Mouse (Mus musculus) embryonic facial prominence, embryonic 15.5 days (tissue): Measurements from ENCODE around the gene Timm10. TPM values are rescaled to one million over a fixed set of nuclear protein-coding genes. Genes with fewer than 3 reads are reported as not detected.

ENCODE experiments used
- ATAC-seq: fragments of 200-750 bp; cut with Nextera tagmentation; 2 replicates; pipeline ENCODE4 v1.8.0; 2017; ENCODE audit warnings: low read depth, moderate TSS enrichment; ENCODE audit not compliant: insufficient number of reproducible peaks, low FRiP score, low TSS enrichment
- H3K27ac ChIP-seq: fragments of 300-500 bp; sonication (generic); replicated peaks from 2 replicates; pipeline ENCODE4 v1.5.1; 2015; ENCODE audit warnings: mild to moderate bottlenecking, inconsistent platforms
- H3K27me3 ChIP-seq: fragments of 300-500 bp; sonication (generic); 2 replicates; pipeline ENCODE4 v1.6.1; 2015; ENCODE audit warnings: inconsistent platforms
- H3K36me3 ChIP-seq: fragments of 300-500 bp; sonication (generic); 2 replicates; pipeline ENCODE4 v1.6.1; 2015; ENCODE audit warnings: mild to moderate bottlenecking, inconsistent platforms
- H3K4me1 ChIP-seq: fragments of 300-500 bp; sonication (generic); 2 replicates; pipeline ENCODE4 v1.6.1; 2015; ENCODE audit warnings: inconsistent platforms
- H3K4me2 ChIP-seq: fragments of 300-500 bp; sonication (generic); replicated peaks from 2 replicates; pipeline ENCODE4 v1.6.1; 2015; ENCODE audit warnings: mild to moderate bottlenecking, inconsistent platforms
- H3K4me3 ChIP-seq: fragments of 300-500 bp; sonication (generic); replicated peaks from 2 replicates; pipeline ENCODE4 v1.5.1; 2015; ENCODE audit warnings: mild to moderate bottlenecking, inconsistent platforms
- H3K9ac ChIP-seq: fragments of 300-500 bp; sonication (generic); 2 replicates; pipeline ENCODE4 v1.6.1; 2015; ENCODE audit warnings: inconsistent platforms
- H3K9me3 ChIP-seq: fragments of 300-500 bp; sonication (generic); replicated peaks from 2 replicates; pipeline ENCODE4 v1.6.1; 2016; ENCODE audit warnings: inconsistent platforms
- WGBS: fragments of 180-500 bp; shearing (Covaris S2); methylation state at CpG from one replicate; pipeline ENCODE4 v1.1.7; 2015; 5-methylcytosine and 5-hydroxymethylcytosine counted together
- polyA plus RNA-seq: library from polyadenylated mRNA; unstranded; fragments of >200 nt; fragmentation: Nextera tagmentation; extraction: Ambion mirVana; gene quantifications from 2 replicates; pipeline ENCODE4 v1.2.1, GENCODE M21; 2015

The Timm10 gene
- polyA plus RNA-seq, 1 experiment from 2014 or later, result 45.7 TPM

- no peaks in the 10 kb centered on the region for H3K9me3 ChIP-seq
- H3K4me3 ChIP-seq, result no peak overlapping the region
- H3K4me2 ChIP-seq, result no peak overlapping the region
- no peak overlapping the region for H3K27ac ChIP-seq
- H3K27me3 ChIP-seq, result peaks cover 22% of the 10 kb centered on the region
- WGBS, result 77% methylated on average over 3 of the region's 3 CpGs
- peaks cover 14% of the 10 kb centered on the region for H3K4me1 ChIP-seq
- peaks cover 37% of the 10 kb centered on the region for H3K36me3 ChIP-seq
- H3K9ac ChIP-seq, result no peak overlapping the region
- ATAC-seq, result no peak
Observed at GRCm38 (mm10) chr2:84862231-84862630, 35.4 kb downstream of the Timm10 start.

- Histone ChIP-seq H3K27ac (no peak overlapping the region), H3K4me1 (peaks cover 14% of the 10 kb centered on the region), H3K4me2 (peak overlapping the region; percentile 78), H3K9me3 (no peaks in the 10 kb centered on the region), H3K4me3 (peak overlapping the region; percentile 40), H3K27me3 (peaks cover 58% of the 10 kb centered on the region), H3K9ac (0 out of 2 replicates have a peak overlapping the region, but pooled peaks have one; percentile 6), H3K36me3 (peaks cover 16% of the 10 kb centered on the region)
- ATAC-seq, result peak; percentile 55; the same call in 1 of the 2 replicates
- under 1% methylated on average over 46 of the region's 47 CpGs for WGBS
Observed at GRCm38 (mm10) chr2:84865616-84866571, 39.1 kb downstream of the Timm10 start.

- Histone ChIP-seq H3K27ac (no peak overlapping the region), H3K27me3 (peaks cover 84% of the 10 kb centered on the region), H3K36me3 (no peaks in the 10 kb centered on the region), H3K9ac (no peak overlapping the region), H3K4me1 (peaks cover 25% of the 10 kb centered on the region), H3K9me3 (no peaks in the 10 kb centered on the region), H3K4me2 (no peak overlapping the region), H3K4me3 (no peak overlapping the region)
- 9% methylated on average over 5 of the region's 5 CpGs for WGBS
- ATAC-seq, result no peak
Observed at GRCm38 (mm10) chr2:84868521-84868943, 41.7 kb downstream of the Timm10 start.

GRCm38 (mm10) chr2:84868977-84869376 is 42.2 kb downstream of the Timm10 start:
- Histone ChIP-seq H3K36me3 (no peaks in the 10 kb centered on the region), H3K4me3 (no peak overlapping the region), H3K4me2 (no peak overlapping the region), H3K27ac (no peak overlapping the region), H3K9ac (no peak overlapping the region), H3K27me3 (peaks cover 89% of the 10 kb centered on the region), H3K4me1 (peaks cover 25% of the 10 kb centered on the region), H3K9me3 (no peaks in the 10 kb centered on the region)
- WGBS, result 75% methylated on average over 2 of the region's 2 CpGs
- no peak for ATAC-seq

- no peak for ATAC-seq
- no peaks in the 10 kb centered on the region for H3K9me3 ChIP-seq
Observed at GRCm38 (mm10) chr2:84870623-84871160, 43.9 kb downstream of the Timm10 start.

GRCm38 (mm10) chr2:84872105-84872716 is 45.4 kb downstream of the Timm10 start:
- peak; percentile 27; the same call in 1 of the 2 replicates for ATAC-seq
- Histone ChIP-seq H3K27ac (no peak overlapping the region), H3K4me3 (peak overlapping the region; percentile 50), H3K9ac (0 out of 2 replicates have a peak overlapping the region, but pooled peaks have one; percentile 15), H3K4me2 (peak overlapping the region; percentile 96), H3K36me3 (no peaks in the 10 kb centered on the region), H3K27me3 (peaks cover 86% of the 10 kb centered on the region), H3K4me1 (peaks cover 11% of the 10 kb centered on the region), H3K9me3 (no peaks in the 10 kb centered on the region)
- WGBS, result under 1% methylated on average over 78 of the region's 78 CpGs

More at GRCm38 (mm10) chr2:84870623-84871160, 43.9 kb downstream of the Timm10 start:
- H3K4me2 ChIP-seq, result no peak overlapping the region
- H3K4me1 ChIP-seq, result peaks cover 22% of the 10 kb centered on the region
- H3K27me3 ChIP-seq, result peaks cover 99% of the 10 kb centered on the region
- no peaks in the 10 kb centered on the region for H3K36me3 ChIP-seq
- no peak overlapping the region for H3K9ac ChIP-seq
- whole genome bisulfite sequencing, result 69% methylated on average over 4 of the region's 4 CpGs
- no peak overlapping the region for H3K4me3 ChIP-seq
- no peak overlapping the region for H3K27ac ChIP-seq

- H3K9ac ChIP-seq, result no peak overlapping the region
- H3K9me3 ChIP-seq, result no peaks in the 10 kb centered on the region
- WGBS, result 44% methylated on average over 6 of the region's 6 CpGs
- no peak for ATAC-seq
- H3K4me2 ChIP-seq, result no peak overlapping the region
- H3K27me3 ChIP-seq, result peaks cover 56% of the 10 kb centered on the region
- H3K4me1 ChIP-seq, result peaks cover 11% of the 10 kb centered on the region
- no peak overlapping the region for H3K27ac ChIP-seq
- no peaks in the 10 kb centered on the region for H3K36me3 ChIP-seq
- H3K4me3 ChIP-seq, result no peak overlapping the region
Observed at GRCm38 (mm10) chr2:84875842-84876241, 49.0 kb downstream of the Timm10 start.

Other genes starting within 250 kb of the Timm10 start
- gene Ctnnd1, start 176.2 kb upstream of the Timm10 start, polyA plus RNA-seq, result 49.9 and 52.7 TPM in 2 replicates
- 0.16 and 0.27 TPM in 2 replicates for gene Btbd18, start 167.9 kb upstream of the Timm10 start, polyA plus RNA-seq
- 230 and 231 TPM in 2 replicates for gene Selenoh, start 156.2 kb upstream of the Timm10 start, polyA plus RNA-seq
- gene Gm28635, start 149.0 kb upstream of the Timm10 start, polyA plus RNA-seq, result not detected in 2 replicates
- gene Med19, start 148.6 kb upstream of the Timm10 start, polyA plus RNA-seq, result 31.3 and 34.0 TPM in 2 replicates
- 92.6 and 96.0 TPM in 2 replicates for gene Tmx2, start 147.9 kb upstream of the Timm10 start, polyA plus RNA-seq
- gene Zdhhc5, start 111.8 kb upstream of the Timm10 start, polyA plus RNA-seq, result 28.1 and 28.9 TPM in 2 replicates
- 27.9 and 29.1 TPM in 2 replicates for gene Clp1, start 99.6 kb upstream of the Timm10 start, polyA plus RNA-seq
- gene Ypel4, start 92.9 kb upstream of the Timm10 start, polyA plus RNA-seq, result 6.6 and 7.9 TPM in 2 replicates
- 7.0 and 9.0 TPM in 2 replicates for gene Gm19426, start 83.3 kb upstream of the Timm10 start, polyA plus RNA-seq
- gene Serping1, start 51.6 kb upstream of the Timm10 start, polyA plus RNA-seq, result 40.0 and 48.0 TPM in 2 replicates
- 35.3 and 36.7 TPM in 2 replicates for gene Ube2l6, start 28.2 kb upstream of the Timm10 start, polyA plus RNA-seq
- gene Smtnl1, start 4.3 kb upstream of the Timm10 start, polyA plus RNA-seq, result 0.33 and 0.53 TPM in 2 replicates
- gene Slc43a1, start 11.9 kb downstream of the Timm10 start, polyA plus RNA-seq, result 13.7 and 15.8 TPM in 2 replicates
- gene Rtn4rl2, start 59.7 kb downstream of the Timm10 start, polyA plus RNA-seq, result 1.1 and 2.0 TPM in 2 replicates
- 31.3 and 31.7 TPM in 2 replicates for gene Slc43a3, start 109.6 kb downstream of the Timm10 start, polyA plus RNA-seq
- gene Prg2, start 153.5 kb downstream of the Timm10 start, polyA plus RNA-seq, result not detected in 2 replicates
- not detected in 2 replicates for gene Prg3, start 161.2 kb downstream of the Timm10 start, polyA plus RNA-seq
- gene Ssrp1, start 210.2 kb downstream of the Timm10 start, polyA plus RNA-seq, result 236 and 250 TPM in 2 replicates
- gene P2rx3, start 210.5 kb downstream of the Timm10 start, polyA plus RNA-seq, result 1.2 and 1.7 TPM in 2 replicates
- 63.8 and 68.0 TPM in 2 replicates for gene Tnks1bp1, start 221.0 kb downstream of the Timm10 start, polyA plus RNA-seq